Mouse (Mus musculus): Measurements from ENCODE around the gene Speer4c.
"Not testable (repeated sequence)": the region's sequence is repeated elsewhere in the genome, so short reads cannot be mapped to it uniquely, and the experiment has no call there.

Gene Speer4c

DNA sequence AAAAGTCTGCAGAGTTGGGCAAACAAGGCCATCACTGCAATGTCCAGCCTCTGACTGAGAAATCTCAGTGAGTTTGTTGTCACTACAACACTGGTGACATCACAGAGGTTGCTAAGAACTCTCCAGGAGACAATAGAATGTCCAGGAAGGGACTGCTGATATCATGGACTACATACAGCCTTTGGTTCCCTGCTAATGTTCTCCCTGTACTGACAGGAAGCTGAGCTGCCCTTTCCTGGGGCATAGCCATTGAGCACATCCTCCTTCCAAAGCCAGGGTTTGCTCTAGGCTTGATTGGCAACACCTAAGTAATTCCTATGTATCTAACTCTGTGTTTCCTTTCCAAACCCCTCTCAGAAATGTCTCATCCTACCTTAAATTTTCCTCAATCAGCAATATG, at the start of gene Speer4c:
Gene Speer4c (minus strand): TSS at position 101 of the 400 bp plus-strand sequence.
- not testable (repeated sequence) for DNase-seq (ENCODE audit: low read depth)

DNA sequence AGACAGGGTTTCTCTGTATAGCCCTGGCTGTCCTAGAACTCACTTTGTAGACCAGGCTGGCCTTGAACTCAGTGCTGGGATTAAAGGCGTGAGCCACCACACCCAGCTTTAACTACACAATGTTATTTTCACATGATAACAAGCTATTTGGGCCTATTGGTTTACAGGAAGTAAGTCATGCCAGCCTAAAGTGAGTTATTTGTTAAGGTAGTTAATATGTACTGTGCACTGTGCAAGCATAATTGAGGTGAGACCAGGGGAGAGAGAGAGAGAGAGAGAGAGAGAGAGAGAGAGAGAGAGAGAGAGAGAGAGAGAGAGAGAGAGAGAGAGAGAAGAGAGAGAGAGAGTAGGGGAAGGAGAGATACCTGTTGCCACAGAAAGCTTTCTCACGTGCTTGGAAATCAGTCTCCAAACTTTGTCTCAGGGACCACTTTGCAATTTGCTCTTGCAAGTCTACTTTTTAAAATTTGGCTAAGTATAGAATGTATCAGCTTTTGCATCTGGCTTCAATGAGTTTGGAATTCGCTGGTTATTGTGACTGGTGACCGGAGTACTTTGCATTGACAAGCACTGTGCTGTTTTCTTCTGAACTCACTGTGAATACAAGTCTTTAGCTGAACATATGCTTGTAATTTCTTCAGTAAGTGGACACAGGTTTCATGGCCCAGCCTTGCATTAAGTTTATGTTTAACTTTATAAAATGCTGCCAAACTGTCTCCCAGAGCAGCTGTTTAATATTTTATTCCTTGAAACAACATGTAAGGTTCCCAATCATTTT, 33.6 kb upstream of the Speer4c start:
- no peak for DNase-seq (ENCODE audit: low read depth)

DNA sequence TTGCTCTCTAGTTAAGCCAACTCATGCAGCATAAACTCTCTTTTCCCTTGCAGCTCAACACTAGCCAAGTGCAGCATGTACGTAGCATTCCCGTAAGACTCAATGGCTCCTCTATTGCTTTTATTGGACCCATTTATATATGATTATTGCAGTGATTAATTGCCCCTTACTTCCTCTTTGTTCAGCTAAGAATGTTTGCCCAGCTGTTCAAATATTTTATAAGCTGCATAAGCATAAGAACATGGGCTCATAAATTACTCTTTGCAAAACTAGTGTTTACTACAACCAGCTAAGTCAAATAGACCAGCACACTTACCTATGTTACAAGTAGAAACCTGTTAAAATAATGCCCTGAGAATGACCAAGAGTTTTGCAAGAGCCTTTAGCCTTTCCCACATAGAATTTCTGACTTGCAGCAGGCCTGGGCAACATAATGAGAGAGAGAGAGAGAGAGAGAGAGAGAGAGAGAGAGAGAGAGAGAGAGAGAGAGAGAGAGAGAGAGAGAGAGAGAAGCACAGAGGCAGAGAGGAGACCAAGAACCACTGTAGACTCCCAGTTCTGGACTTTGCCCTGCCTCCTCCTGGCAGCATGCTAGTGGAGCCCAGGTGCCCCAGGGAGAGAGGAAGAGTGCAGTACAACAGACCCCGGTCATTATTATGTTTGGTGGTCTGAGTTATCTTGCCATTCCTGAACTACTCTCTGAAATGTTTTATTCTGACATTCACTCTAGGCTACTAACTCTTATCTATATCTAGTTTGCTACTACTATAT, 20.2 kb upstream of the Speer4c start:
- no peak for DNase-seq (ENCODE audit: low read depth)

DNA sequence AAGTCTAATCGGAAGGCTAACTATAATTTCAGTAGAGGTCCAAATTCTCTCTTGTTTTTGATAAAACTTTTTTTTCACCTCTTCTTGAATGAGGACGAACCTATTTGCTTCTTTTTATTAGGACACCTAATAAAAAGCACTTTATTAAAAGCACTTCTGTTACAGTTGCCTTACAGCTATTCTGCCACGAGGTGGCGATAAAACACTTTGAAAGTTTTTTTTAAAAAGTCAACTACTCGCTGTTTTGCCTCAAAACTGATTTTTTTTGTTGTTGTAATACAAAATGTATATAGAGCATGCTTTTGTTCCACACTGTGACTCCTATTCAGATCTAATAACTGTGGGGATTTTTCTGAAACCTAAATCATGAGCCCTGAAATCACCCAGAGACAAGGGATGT, 11.2 kb downstream of the Speer4c start:
- DNase-seq (ENCODE audit: low read depth), result not testable (repeated sequence)

DNA sequence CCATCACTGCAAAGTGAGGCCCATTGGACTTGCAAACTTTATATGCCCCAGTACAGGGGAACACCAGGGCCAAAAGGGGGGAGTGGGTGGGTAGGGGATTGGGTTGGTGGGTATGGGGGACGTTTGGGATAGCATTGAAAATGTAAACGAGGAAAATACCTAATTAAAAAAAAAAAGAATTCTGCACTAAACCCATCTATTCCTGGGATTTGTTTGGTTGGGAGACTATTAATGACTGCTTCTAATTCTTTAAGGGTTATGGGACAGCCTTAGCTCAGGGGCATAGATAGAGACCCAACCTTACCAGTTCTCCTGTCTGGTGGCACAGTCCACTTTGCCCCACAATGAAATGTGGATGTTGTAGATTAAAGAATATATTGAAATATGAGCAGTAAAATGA, 16.4 kb downstream of the Speer4c start:
- DNase-seq (ENCODE audit: low read depth), result not testable (repeated sequence)

DNA sequence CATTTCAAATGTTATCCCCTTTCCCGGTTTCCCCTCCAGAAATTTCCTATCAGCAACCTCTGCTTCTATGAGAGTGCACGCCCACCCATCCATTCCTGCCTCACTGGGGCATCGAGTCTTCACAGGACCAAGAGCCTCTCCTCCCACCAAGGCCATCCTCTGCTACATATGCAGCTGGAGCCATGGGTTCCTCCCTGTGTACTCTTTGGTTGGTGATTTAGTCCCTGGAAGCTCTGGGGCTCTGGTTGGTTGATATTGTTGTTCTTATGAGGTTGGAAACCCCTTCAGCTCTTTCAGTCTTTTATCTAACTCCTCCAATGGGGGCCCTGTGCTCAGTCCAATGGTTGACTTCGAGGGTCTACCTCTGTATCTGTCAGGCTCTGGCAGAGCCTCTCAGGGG, 22.2 kb downstream of the Speer4c start:
- DNase-seq (ENCODE audit: low read depth), result not testable (repeated sequence)

DNA sequence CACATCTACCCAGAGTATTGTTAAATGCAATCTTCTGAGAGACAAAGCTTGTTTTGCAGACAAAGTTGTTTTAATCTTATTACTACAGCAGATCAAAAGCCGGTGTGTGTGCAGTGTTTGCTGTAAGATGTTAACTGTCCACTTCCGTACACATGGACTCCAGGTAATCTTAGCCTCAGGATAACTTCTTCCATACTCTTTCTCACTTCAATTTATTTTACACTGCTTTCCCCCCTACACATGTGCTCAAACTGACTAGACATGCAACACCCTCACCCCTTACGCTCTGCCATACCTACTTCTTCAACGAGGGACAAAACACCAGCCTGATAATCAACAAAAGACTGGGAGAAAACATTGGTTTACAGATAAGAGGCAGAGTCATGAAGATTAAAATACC, 23.2 kb downstream of the Speer4c start:
- DNase-seq (ENCODE audit: low read depth), result not testable (repeated sequence)

DNA sequence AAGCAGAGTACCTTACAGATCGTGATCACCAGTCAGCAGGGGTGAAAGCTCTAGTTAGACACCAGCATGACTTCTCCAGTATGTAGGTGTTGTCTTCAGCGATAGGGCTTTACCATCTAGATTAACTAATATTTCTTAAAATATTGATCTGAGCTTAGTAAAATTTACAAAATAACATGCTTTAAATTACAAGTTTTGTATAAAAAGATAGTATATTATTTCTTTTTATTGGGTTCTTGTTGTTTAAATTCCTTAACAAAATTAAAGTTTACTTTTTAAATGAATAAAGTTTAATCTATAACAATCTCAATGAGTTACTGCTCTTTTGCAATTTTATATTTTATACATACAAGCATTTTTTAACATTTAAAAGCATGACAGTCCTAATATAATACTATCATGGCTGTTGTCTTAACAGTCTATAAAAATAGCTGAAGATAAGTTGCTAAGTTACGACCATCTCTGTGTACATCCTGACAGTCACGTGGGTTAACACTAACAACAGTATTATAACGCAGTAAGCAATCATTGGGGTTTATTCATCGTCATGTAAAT, 24.3 kb downstream of the Speer4c start:
- DNase-seq (ENCODE audit: low read depth), result not testable (repeated sequence)

DNA sequence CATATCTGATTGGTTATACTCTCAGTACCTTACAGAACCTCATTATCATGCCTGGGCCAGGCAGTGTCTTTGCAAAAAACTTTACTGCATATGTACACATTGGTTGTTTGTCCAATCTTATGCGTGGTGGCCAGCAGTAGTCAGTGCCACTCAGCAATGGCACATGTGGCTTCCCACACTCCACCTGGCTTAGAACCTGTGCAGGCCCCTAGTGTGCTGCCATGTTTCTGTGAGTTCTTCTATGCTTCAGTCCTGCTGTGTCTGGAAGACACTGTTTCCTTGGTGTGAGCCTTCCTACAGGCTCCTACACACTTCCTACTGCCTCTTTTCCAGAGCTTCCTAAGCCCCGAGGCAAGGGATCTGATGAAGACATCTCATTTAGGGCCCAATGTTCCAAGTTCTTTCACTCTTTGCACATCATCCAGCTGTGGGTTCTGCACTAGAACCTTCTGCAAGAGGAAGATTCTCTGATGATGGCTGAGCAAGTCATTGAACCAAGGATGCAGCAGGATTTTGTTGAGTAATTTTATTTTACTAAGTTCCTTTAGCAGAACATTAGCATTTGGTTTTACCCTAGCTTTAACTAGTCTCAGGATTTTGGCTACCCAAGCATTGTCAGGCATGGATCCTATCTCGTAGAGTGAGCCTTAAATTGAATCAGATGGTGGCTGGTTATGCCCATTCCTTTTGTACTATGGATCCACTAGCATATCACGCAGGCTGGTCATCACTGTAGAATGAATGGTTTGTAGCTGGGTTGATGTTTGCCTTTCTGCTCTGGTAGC, 25.0 kb downstream of the Speer4c start:
- not testable (repeated sequence) for DNase-seq (ENCODE audit: low read depth)

DNA sequence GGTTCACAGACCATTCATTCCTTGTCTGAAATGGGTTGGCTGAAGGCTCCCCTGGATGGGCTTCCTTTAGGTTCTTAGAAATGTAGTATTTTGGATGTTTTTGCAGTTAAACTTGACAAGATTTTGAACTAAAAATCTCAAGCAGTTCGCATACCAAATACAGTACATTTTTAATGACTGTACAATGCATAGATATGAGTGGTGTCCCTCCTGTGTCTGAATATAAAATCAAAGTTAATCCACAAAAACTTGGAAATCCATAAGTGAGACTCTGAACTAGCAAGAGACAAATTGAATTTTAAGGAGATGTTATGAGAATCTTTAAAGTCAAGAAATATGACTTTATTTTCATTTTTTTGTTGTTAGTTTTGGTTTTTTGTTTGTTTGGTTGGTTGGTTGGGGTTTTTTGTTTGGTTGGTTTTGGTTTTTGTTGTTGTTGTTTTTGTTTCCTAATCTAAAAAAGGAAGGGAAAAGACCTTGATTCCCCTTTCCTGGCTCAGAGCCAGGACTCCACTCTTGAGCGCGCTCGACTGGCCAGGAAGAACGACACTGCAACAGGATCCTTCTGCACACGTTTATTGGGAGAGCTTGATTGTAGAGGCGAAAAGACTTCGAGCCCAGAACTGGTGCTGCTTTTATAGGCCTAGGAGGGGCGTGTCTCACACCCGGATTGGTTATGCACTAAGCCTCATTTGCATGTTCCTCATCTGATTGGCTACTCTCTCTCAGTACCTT, 32.6 kb downstream of the Speer4c start:
- DNase-seq (ENCODE audit: low read depth), result not testable (repeated sequence)

DNA sequence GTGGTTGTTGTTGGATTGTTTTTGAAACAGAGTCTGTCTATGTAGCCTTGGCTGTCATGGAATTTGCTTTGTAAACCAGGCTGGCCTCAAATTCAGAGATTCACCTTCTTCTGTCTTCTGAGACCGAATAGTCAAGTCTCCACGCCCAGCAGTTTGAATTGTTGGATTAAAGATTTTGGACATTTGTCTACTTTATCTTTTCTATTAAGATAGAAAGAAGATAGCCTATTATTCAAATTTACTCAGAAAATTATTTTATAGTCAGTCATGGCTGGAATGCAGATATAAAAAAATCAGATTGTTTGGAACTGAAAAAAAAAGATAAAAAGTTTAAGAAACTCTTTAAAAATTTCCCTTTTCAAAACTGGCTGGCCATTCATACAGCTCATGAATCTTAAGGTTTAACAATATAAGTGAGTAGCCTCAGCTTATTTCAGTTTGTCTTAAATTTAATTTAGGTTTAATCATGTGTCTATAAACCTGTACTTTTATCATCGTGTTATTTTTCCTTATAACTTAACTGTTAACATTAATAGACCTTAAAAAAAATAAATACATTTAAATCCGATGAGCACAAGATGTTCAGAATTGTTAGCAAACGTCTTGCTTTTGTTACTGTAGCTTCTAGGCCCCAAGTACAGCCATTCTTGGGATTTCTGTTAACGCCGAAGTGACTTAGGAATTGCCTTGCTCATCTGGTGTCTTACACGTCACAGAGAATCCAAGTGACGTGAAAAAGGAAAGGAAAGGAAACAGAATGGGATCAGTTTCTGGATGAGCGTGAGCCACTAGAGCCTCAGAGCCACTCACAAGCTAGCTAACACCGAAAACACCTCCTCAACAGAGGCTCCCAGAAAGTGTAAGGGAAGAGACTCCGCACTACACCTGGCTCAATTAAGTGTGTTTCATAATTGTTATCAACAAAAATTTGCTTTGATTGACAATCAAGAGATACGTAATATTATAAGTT, 33.8 kb downstream of the Speer4c start:
- not testable (repeated sequence) for DNase-seq (ENCODE audit: low read depth)

DNA sequence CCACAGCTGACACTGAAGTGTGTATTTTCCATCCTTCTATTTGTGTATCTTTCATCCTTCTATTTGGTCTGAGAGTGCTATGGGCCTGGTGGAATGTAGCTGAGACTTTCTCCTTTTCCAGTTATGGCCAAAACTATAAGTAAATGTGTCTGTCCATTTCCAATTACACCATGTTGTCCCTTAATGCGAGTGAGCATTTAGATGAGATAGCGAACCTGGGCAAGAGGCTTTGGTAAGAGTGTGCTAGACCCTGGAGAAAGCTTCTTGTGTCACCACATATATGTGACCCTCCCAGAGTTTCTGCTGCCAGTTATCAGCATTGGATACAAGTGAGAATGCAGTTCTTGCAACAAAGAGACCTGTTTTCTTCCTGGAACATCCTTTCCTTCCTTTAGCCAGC, 35.2 kb downstream of the Speer4c start:
- not testable (repeated sequence) for DNase-seq (ENCODE audit: low read depth)

DNA sequence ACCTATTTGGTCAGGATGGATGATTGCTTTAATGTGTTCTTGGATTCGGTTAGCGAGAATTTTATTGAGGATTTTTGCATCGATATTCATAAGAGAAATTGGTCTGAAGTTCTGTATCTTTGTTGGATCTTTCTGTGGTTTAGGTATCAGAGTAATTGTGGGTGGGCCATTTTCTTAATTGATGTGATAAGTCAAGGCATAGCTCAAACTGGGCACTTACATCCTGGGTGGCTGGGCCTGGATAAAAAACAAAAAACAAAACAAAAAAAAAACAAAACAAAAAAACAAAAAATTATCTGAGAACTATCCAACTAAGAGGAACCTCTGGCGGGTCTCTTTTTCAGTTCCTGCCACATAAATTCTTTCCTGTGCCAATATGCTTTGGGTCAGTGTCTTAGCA, 36.3 kb downstream of the Speer4c start:
- DNase-seq (ENCODE audit: low read depth), result not testable (repeated sequence)

DNA sequence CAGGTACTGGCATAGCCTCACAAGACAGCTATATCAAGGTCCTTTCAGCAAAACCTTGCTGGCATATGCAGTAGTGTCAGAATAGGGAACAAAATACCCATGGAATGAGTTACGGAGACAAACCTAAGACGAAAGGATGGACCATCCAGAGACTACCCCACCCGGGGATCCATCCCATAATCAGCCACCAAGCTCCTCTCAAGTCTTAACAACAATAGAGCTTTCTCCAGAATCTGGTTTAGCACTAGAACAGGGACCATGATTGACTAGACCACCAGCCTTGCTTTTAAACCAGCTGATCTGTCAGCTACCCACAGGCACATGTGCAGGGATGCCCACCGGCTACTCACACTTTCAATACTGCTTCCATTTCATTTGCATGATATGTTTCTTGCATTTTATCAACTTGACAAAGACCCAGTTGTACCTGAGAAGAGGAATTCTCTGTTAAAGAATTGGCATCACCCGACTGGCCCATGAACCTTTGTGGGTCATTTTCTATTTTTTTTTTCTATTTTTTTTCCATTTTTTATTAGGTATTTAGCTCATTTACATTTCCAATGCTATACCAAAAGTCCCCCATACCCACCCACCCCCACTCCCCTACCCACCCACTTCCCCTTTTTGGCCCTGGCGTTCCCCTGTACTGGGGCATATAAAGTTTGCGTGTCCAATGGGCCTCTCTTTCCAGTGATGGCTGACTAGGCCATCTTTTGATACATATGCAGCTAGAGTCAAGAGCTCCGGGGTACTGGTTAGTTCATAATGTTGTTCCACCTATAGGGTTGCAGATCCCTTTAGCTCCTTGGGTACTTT, 39.4 kb downstream of the Speer4c start:
- DNase-seq (ENCODE audit: low read depth), result not testable (repeated sequence)

DNA sequence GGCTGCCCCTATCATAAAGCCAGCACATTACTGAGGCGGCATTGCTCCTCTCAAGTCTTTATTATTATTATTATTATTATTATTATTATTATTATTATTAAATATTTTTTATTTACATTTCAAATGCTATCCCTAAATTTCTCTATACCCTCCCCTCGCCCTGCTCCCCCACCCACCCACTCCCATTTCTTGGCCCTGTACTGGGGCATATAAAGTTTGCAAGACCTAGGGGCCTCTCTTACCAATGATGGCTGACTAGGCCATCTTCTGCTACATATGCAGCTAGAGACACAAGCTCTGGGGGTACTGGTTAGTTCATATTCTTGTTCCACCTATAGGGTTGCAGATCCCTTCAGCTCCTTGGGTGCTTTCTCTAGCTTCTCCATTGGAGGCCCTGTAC, 40.1 kb downstream of the Speer4c start:
- DNase-seq (ENCODE audit: low read depth), result not testable (repeated sequence)

DNA sequence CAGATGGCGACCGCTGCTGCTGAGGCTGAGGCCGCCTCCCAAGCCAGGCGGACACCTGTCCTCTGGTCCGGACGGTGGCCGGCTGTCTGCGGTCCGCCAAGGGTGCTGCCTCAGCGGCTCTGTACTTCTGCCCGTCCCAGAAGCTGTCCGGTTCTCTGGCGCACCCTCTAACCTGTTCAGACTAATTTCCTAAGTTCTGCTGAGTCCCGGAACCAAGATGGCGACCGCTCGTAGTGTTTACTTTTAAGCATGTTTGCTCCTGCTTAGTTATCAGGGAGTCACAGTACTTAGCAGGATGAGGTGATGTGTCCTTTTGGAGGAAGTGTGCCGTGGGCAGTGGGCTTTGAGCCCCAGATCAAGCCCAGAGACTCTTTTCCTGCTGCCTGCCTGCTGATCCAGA, 43.3 kb downstream of the Speer4c start:
- not testable (repeated sequence) for DNase-seq (ENCODE audit: low read depth)

DNA sequence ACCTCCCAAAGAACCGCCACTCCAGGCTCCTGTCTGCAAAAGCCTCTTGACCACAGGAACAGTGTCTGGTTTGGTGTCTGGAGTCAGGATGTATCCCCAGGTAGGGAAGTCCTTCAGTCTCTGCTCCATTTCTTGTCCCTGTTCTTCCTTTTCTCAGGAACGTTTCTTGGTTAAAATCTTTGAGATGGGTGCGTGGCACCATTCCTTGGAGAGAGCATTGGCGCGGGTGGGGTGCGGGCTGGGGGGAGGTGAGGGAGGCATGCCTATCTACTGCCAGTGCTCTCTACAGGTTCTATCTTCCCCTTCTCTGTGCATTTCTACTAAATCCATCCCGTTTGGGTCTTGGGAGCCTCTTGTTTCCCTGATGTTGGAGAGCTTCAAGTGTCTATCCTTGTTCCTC, 50.2 kb downstream of the Speer4c start:
- not testable (repeated sequence) for DNase-seq (ENCODE audit: low read depth)
